Mouse (Mus musculus) hindbrain, embryonic 13.5 days (tissue): ENCODE data around the gene Madd. TPM values are rescaled to one million over a fixed set of nuclear protein-coding genes. Genes with fewer than 3 reads are reported as not detected.
"Not testable (repeated sequence)": the region's sequence is repeated elsewhere in the genome, so short reads cannot be mapped to it uniquely, and the experiment has no call there.

ENCODE experiments used
- ATAC-seq: fragments of 200-750 bp; cut with Nextera tagmentation; 2 replicates; pipeline ENCODE4 v1.8.0; 2017; ENCODE audit warnings: moderate TSS enrichment; ENCODE audit not compliant: low FRiP score
- H3K27ac ChIP-seq: fragments of 300-500 bp; sonication (generic); 2 replicates; pipeline ENCODE4 v1.5.1; 2015; ENCODE audit warnings: inconsistent platforms, mild to moderate bottlenecking, moderate library complexity
- H3K27me3 ChIP-seq: fragments of 300-500 bp; sonication (generic); 2 replicates; pipeline ENCODE4 v1.6.1; 2015; ENCODE audit warnings: mild to moderate bottlenecking, inconsistent platforms
- H3K36me3 ChIP-seq: fragments of 300-500 bp; sonication (generic); 2 replicates; pipeline ENCODE4 v1.6.1; 2015; ENCODE audit warnings: mild to moderate bottlenecking, inconsistent platforms
- H3K4me1 ChIP-seq: fragments of 300-500 bp; sonication (generic); replicated peaks from 2 replicates; pipeline ENCODE4 v1.6.1; 2015; ENCODE audit warnings: inconsistent platforms
- H3K4me2 ChIP-seq: fragments of 300-500 bp; sonication (generic); 2 replicates; pipeline ENCODE4 v1.6.1; 2015; ENCODE audit warnings: inconsistent platforms, mild to moderate bottlenecking, moderate library complexity
- H3K4me3 ChIP-seq: fragments of 300-500 bp; sonication (generic); 2 replicates; pipeline ENCODE4 v1.5.1; 2015; ENCODE audit warnings: mild to moderate bottlenecking, inconsistent platforms
- H3K9ac ChIP-seq: fragments of 300-500 bp; sonication (generic); 2 replicates; pipeline ENCODE4 v1.6.1; 2015; ENCODE audit warnings: mild to moderate bottlenecking, inconsistent platforms
- H3K9me3 ChIP-seq: fragments of 300-500 bp; sonication (generic); 2 replicates; pipeline ENCODE4 v1.6.1; 2016; ENCODE audit warnings: inconsistent platforms
- WGBS: fragments of 180-500 bp; shearing (Covaris S2); methylation state at CpG from one replicate; pipeline ENCODE4 v1.1.7; 2015; 5-methylcytosine and 5-hydroxymethylcytosine counted together
- polyA plus RNA-seq: library from polyadenylated mRNA; unstranded; fragments of >200 nt; fragmentation: Nextera tagmentation; extraction: Ambion mirVana; gene quantifications from 2 replicates; pipeline ENCODE4 v1.2.1, GENCODE M21; 2015

The Madd gene
- polyA plus RNA-seq, 1 experiment from 2014 or later = 56.7 TPM

DNA sequence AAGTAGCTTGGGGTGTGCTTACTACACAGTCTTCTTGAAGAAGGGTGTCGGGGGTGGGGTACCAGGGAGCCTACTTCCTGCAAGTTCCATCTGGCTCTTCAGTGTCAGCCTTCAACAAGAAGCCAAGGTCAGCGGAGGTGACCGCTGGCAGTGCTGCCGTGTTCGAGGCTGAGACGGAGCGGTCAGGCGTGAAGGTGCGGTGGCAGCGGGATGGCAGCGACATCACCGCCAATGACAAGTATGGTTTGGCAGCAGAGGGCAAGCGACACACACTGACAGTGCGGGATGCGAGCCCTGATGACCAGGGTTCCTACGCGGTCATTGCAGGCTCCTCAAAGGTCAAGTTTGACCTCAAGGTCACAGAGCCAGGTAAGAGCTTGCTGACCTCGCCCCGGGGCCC lies 64.6 kb downstream of the Madd start:
- H3K27ac ChIP-seq = no peak overlapping the region
- peaks cover 27% of the 10 kb centered on the region for H3K27me3 ChIP-seq
- 91% methylated on average over 19 of the region's 19 CpGs for WGBS
- no peak overlapping the region for H3K4me2 ChIP-seq
- no peak for ATAC-seq
- no peak overlapping the region for H3K4me3 ChIP-seq
- H3K4me1 ChIP-seq = peaks cover 6% of the 10 kb centered on the region
- H3K9me3 ChIP-seq = no peaks in the 10 kb centered on the region
- H3K9ac ChIP-seq = no peak overlapping the region
- no peaks in the 10 kb centered on the region for H3K36me3 ChIP-seq

DNA sequence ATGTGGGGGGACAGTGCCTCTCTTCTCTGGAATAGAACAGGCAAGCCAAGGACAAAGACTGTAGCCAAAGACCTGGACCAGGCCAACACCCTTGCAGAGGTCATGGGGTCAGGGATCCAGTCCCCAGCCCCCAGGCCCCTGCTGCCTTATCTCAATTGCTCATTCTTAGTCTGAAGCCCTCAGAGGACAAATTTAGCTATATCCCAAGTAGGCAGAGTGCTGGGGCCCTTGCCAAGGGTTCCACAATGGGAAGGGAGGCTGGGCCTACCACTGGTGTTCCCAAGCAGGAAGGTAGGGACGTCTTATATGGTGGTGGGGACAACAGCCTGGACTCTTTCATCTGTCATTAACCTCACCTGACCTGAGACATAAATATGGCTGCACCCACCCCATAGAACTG lies 65.0 kb downstream of the Madd start:
- no peak overlapping the region for H3K4me2 ChIP-seq
- no peak for ATAC-seq
- peaks cover 30% of the 10 kb centered on the region for H3K27me3 ChIP-seq
- H3K27ac ChIP-seq = no peak overlapping the region
- H3K9ac ChIP-seq = no peak overlapping the region
- H3K4me3 ChIP-seq = no peak overlapping the region
- H3K4me1 ChIP-seq = peaks cover 6% of the 10 kb centered on the region
- 74% methylated on average over 1 of the region's 1 CpGs for WGBS
- H3K36me3 ChIP-seq = no peaks in the 10 kb centered on the region
- H3K9me3 ChIP-seq = no peaks in the 10 kb centered on the region

DNA sequence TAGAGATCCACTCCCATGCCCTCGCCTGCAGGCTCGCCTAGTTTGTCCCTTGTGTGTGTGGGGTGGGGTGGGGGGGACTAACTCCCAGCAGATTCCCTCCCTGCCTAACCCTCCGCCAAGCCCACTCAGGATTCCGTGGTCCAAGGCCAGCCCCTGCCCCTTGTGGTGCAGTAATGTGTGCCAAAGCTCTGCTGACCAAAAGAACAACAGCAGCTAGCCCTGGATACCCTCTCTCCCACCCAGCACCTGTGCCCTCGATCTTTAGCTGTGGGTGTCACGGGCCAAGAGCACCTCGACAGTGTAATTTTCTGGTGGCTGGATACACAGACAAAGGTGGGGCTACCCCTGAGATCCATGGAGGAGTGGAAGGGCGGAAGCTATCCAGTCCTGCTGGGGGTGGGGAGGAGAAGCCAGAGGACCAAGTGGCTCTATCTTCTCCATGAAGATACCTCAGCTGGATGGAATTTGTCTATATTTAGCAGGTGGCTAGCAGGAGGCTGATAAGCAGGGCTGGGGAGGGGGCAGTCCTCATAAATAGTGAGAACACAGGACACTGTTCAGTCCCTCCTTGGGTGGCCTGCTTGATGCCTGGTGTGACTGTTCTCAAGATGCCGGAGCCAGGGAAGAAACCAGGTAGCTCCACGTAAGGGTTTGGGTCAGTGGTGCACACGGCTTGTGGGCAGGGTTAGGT lies 65.9 kb downstream of the Madd start, which contains the start of gene Mybpc3:
TSS of gene Mybpc3 (plus strand) at position 560 of the 691 bp plus-strand sequence.
- Histone ChIP-seq H3K4me1 (peaks cover 6% of the 10 kb centered on the region), H3K9me3 (no peaks in the 10 kb centered on the region), H3K4me2 (no peak within 1 kb of the TSS), H3K9ac (no peak within 1 kb of the TSS), H3K27me3 (peaks cover 30% of the 10 kb centered on the region), H3K27ac (no peak within 1 kb of the TSS), H3K36me3 (no peaks in the 10 kb centered on the region), H3K4me3 (no peak within 1 kb of the TSS)
- no peak for ATAC-seq
- WGBS = 80% methylated on average over 11 of the region's 11 CpGs

DNA sequence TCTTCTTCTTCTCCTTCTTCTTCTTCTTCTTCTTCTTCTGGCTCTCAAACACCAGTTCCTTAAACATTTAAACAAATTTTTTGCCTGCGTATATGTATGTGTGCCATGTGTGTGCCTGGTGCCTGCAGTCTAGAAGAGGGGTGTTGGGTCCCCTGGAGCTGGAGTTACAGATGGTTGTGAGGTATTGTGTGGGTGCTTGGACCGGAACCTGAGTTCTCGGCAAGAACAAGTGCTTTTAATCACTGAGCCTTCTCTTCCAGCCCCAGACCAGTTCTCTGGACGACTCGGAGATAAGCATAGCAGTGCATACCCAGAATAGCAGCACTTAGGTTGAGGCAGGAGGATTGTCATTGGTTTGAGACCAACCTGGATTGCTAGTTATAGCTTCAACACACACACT lies 66.8 kb downstream of the Madd start:
- no peak overlapping the region for H3K4me3 ChIP-seq
- H3K4me2 ChIP-seq = no peak overlapping the region
- no peaks in the 10 kb centered on the region for H3K36me3 ChIP-seq
- 86% methylated on average over 5 of the region's 5 CpGs for WGBS
- H3K27me3 ChIP-seq = peaks cover 30% of the 10 kb centered on the region
- peaks cover 6% of the 10 kb centered on the region for H3K4me1 ChIP-seq
- H3K9ac ChIP-seq = no peak overlapping the region
- H3K27ac ChIP-seq = no peak overlapping the region
- no peaks in the 10 kb centered on the region for H3K9me3 ChIP-seq
- ATAC-seq = no peak

DNA sequence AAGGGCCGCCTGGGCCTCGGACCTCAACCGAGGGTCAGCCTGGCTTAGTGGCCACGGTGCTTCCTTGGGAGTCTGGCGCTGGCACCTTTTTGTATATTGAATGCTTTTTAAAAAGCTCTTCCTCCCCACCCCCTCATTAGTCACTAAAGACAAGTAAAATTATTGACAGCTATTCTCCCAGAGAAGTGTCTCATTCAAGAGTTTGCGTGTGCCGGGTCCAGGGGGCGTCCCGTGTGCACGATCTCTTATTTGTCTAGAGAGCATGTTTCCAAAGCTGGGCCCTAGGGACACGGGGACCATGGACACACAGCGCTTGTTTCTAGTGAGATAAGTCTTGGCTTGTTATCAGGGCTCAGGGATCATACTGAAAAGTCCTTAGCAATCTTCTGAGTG lies 68.1 kb downstream of the Madd start:
- Histone ChIP-seq H3K4me3 (peak overlapping the region; percentile 36), H3K4me2 (peak overlapping the region; percentile 58), H3K4me1 (peaks cover 6% of the 10 kb centered on the region), H3K36me3 (no peaks in the 10 kb centered on the region), H3K27ac (no peak overlapping the region), H3K9ac (peak overlapping the region; percentile 60), H3K27me3 (peaks cover 24% of the 10 kb centered on the region), H3K9me3 (no peaks in the 10 kb centered on the region)
- 35% methylated on average over 12 of the region's 12 CpGs for WGBS
- no peak for ATAC-seq

DNA sequence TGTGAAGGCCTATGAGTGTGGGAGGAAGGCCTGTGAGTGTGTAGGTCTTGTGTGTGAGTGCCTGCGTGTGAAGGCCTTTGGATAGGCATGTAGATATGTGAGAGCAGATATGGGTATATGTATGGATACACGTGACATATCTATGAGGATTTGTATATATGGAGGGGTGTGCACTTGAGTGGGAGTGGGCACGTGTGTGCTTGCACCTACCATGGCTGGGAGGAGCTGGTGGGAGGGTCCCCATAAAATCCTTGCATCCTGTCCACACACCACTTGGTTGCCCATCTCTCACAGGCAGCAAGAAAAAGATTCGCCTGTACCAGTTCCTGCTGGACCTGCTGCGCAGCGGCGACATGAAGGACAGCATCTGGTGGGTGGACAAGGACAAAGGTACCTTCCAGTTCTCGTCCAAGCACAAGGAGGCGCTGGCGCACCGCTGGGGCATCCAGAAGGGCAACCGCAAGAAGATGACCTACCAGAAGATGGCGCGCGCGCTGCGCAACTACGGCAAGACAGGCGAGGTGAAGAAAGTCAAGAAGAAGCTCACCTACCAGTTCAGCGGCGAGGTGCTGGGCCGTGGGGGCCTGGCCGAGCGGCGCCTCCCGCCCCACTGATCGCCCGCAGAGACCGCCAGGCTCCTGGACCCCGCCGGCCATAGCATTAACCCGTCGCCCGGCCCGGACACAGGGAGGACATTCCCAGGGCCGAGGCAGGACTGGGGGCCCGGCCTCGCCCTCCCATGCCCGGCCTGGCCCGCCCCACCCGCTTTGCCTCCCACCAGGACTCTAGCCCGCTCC lies 68.7 kb downstream of the Madd start:
- peak; percentile 47 for ATAC-seq
- peak overlapping the region; percentile 60 for H3K9ac ChIP-seq
- H3K36me3 ChIP-seq = no peaks in the 10 kb centered on the region
- peaks cover 6% of the 10 kb centered on the region for H3K4me1 ChIP-seq
- peak overlapping the region; percentile 36 for H3K4me3 ChIP-seq
- WGBS = 8% methylated on average over 42 of the region's 42 CpGs
- H3K27ac ChIP-seq = no peak overlapping the region
- peak overlapping the region; percentile 58 for H3K4me2 ChIP-seq
- no peaks in the 10 kb centered on the region for H3K9me3 ChIP-seq
- peaks cover 24% of the 10 kb centered on the region for H3K27me3 ChIP-seq

DNA sequence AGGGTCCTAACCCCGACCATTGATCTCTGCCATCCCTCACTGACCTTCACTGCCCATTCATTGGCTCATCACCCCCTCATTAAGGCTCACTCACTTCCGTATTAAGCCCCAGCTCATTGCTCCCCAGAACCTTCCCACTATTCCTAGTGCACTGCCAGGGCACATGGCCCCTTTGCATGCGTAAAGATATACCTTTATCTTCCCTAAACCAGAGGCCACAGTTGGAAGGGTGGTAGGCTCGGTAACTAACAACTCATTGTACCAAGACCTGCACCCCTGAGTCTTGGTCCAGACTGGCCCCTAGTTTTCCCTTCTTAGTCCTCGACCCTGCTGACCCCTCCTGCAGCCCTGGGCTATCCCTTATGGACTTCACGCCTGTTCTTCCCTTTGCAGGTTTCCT lies 69.8 kb downstream of the Madd start:
- no peaks in the 10 kb centered on the region for H3K36me3 ChIP-seq
- no peak overlapping the region for H3K27ac ChIP-seq
- no peak overlapping the region for H3K4me3 ChIP-seq
- no peak overlapping the region for H3K4me2 ChIP-seq
- ATAC-seq = no peak
- H3K4me1 ChIP-seq = peaks cover 6% of the 10 kb centered on the region
- peaks cover 24% of the 10 kb centered on the region for H3K27me3 ChIP-seq
- no peaks in the 10 kb centered on the region for H3K9me3 ChIP-seq
- H3K9ac ChIP-seq = no peak overlapping the region
- WGBS = 72% methylated on average over 6 of the region's 6 CpGs

DNA sequence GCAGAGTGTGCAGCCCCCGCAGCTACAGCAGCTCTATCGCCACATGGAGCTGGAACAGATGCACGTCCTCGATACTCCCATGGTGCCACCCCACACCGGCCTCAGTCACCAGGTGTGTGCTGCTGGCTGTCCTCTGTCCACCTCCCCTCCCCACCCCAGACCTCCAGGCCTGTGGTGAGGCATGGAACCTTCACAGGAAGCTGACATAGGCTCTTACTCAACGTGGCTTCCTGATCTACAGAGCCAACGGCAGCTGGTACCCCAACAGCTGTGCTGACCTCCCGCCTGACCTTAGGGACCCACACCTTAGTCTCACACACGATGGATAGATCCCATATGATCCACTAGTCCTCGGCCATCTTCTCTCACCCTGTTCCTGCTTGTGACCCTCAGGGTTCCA lies 70.3 kb downstream of the Madd start:
- WGBS = 84% methylated on average over 10 of the region's 10 CpGs
- peaks cover 6% of the 10 kb centered on the region for H3K4me1 ChIP-seq
- no peak overlapping the region for H3K4me3 ChIP-seq

DNA sequence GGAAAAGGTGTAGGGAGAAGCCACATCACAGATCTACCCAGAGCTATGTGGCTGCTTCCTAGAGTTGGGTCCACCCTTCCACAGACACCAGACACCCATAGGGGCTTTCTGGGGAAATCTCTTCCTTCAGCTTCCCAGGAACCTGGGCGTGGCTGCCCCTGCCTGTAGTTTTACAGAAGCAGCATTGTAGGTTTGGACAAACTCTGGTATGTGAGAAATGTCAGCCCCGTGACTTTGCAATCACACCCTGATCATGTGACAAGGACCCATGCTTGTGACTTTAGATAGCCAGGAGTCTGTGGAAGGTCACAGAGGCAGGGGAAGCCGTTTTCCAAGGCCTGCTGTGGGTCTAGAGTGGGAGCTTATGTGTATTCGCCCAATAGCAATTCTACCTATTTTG lies 71.1 kb downstream of the Madd start:
- Histone ChIP-seq H3K4me2 (no peak overlapping the region), H3K4me1 (peaks cover 6% of the 10 kb centered on the region), H3K4me3 (no peak overlapping the region), H3K9ac (no peak overlapping the region), H3K27ac (no peak overlapping the region), H3K9me3 (no peaks in the 10 kb centered on the region), H3K27me3 (peaks cover 24% of the 10 kb centered on the region), H3K36me3 (no peaks in the 10 kb centered on the region)
- no peak for ATAC-seq
- 68% methylated on average over 4 of the region's 4 CpGs for WGBS

More for the DNA sequence above, 70.3 kb downstream of the Madd start:
- no peak overlapping the region for H3K9ac ChIP-seq
- H3K27ac ChIP-seq = no peak overlapping the region
- peaks cover 24% of the 10 kb centered on the region for H3K27me3 ChIP-seq
- no peak overlapping the region for H3K4me2 ChIP-seq
- no peaks in the 10 kb centered on the region for H3K36me3 ChIP-seq
- ATAC-seq = no peak
- no peaks in the 10 kb centered on the region for H3K9me3 ChIP-seq

DNA sequence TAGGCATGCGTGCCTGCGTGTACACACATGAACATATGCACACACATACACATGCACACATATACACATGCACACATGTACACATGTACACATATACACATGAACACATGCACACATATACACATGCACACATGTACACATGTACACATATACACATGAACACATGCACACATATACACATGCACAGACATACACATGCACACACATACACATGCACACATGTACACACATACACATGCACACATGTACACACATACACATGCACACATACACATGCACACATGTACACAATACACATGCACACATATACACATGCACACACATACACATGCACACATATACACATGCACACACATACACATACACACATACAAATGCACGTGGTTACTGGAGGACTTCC lies 71.8 kb downstream of the Madd start:
- WGBS = 91% methylated on average over 3 of the region's 3 CpGs
- not testable (repeated sequence) for H3K4me2 ChIP-seq, H3K27ac ChIP-seq, H3K36me3 ChIP-seq, ATAC-seq, H3K9ac ChIP-seq, H3K9me3 ChIP-seq, H3K4me3 ChIP-seq, H3K4me1 ChIP-seq
- H3K27me3 ChIP-seq = peaks cover 24% of the 10 kb centered on the region

DNA sequence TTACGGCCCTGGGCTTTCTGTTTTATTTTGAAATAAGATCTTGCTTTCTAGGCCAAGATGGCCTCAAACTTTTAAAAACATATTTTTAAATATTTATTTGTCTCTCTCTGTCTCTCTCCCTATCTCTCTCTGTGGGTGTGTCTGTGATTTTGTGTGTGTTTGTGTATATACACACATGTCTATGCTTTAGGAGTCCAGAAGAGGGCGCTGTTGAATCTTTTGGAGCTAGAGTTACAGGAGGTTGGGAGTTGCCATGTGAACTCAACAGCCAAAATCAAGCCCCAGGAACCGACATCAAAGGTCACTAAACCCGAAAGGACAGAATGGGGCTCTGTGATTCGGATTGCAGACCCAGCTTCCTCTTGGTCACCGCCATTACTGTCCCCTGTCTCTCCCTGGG lies 73.2 kb downstream of the Madd start:
- 73% methylated on average over 6 of the region's 6 CpGs for WGBS
- Histone ChIP-seq H3K36me3 (no peaks in the 10 kb centered on the region), H3K27me3 (peaks cover 16% of the 10 kb centered on the region), H3K9ac (no peak overlapping the region), H3K4me1 (peaks cover 6% of the 10 kb centered on the region), H3K27ac (no peak overlapping the region), H3K4me2 (no peak overlapping the region), H3K9me3 (no peaks in the 10 kb centered on the region), H3K4me3 (no peak overlapping the region)
- ATAC-seq = no peak

DNA sequence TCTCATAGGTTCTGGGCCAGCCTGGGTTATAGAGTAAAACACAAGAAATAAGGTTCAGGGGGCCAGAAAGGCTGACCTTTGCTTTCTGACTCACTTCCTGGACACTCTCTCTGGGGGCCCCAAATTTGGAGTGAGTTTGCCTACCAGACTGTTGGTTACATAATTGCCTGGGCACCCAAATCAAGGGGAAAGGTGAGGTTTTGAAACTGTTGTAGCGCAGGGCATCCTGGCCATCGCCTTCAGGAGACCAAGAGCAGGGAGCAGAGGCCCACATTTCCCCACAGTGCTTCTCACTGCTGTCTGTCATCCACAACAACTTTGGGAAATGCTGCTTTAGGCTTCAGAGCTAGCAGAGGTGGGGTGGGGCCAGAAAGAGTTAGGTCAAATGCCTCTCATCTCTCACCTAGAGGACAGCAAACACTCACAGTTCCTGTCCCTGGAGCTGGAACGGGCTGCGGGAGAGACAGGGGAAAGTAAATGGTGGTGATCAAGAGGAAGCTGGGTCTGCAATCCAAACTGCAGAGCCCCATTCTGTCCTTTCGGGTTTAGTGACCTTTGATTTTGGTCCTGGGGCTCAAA lies 73.7 kb downstream of the Madd start:
- Histone ChIP-seq H3K4me1 (0 out of 2 replicates have a peak, but pooled peaks cover under 1% of the 10 kb centered on the region), H3K27me3 (peaks cover 11% of the 10 kb centered on the region; the same call in 1 of the 2 replicates), H3K27ac (no peak overlapping the region), H3K36me3 (no peaks in the 10 kb centered on the region), H3K4me2 (no peak overlapping the region), H3K4me3 (no peak overlapping the region), H3K9ac (no peak overlapping the region), H3K9me3 (no peaks in the 10 kb centered on the region)
- 96% methylated on average over 5 of the region's 5 CpGs for WGBS
- ATAC-seq = no peak
